Mouse (Mus musculus) inflammation-experienced regulatory T-cells, adult 6 months (primary cell): ENCODE measurements around the gene Slc25a11. TPM values are rescaled to one million over a fixed set of nuclear protein-coding genes. Genes with fewer than 3 reads are reported as not detected.

Experiments
- ATAC-seq: one replicate; pipeline ENCODE4 v1.8.0; 2017
- polyA plus RNA-seq, 3 experiments: library from polyadenylated mRNA; unstranded; fragments of 100-300 nt; shearing (Covaris generic); gene quantifications; one replicate each; pipeline ENCODE4 v1.2.1; 2017

The Slc25a11 gene
- polyA plus RNA-seq = 100 to 1,000 TPM in 2 of 3 experiments, 10 to 100 TPM in 1; 85.3 to 111 (median 111) TPM

DNA sequence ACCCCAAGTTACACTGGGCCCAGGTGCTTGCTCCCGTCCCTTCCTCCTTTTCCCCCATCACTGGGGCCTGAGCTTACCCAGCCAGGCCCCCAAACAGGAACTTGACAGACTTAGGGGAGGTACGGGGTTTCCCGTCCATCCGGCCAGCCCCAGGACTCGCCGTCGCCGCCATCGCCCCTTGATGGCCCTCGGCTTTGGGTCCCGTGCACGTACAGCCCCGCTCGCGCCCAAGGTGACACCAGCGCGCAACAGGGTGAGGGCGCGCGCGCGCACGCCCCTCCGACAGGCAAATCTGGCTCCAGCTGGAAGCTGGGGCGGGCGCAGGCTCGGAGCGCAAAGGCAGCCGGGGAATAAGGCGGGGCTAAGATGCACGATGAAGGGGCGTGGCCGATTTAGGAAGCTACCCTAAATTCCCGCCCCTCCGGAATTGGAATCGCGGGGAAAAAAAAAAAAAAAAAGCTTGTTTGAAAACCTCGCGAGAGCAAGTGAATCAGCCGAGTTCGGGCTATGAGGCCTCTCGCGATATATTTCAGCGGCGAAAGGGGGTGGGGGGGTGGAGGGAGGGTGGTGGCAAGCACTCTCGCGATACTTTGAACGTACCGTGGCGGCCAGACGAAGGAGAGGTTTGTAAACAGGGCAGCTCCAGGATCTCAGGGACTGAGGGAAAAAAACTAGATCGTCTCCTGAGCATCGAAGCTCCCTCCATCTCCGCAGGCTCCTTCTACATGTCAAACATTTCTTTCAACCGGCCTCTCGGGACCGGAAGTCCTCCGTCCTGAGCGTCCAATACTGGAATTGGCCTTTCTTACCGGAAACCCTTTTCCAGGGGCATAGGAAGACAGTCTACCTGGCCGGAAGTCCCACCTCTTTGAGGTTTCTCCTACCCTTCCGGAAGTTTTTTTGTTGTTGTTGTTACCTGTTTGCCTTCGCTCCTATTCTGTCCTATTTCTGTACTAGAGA, at the start of gene Slc25a11, which contains the start of gene Rnf167:
Gene Slc25a11 (minus strand): TSS at position 789 of the 960 bp plus-strand sequence.
Gene Rnf167 (plus strand): TSS at position 545 of the 960 bp plus-strand sequence.
- peak; percentile 77 for ATAC-seq

DNA sequence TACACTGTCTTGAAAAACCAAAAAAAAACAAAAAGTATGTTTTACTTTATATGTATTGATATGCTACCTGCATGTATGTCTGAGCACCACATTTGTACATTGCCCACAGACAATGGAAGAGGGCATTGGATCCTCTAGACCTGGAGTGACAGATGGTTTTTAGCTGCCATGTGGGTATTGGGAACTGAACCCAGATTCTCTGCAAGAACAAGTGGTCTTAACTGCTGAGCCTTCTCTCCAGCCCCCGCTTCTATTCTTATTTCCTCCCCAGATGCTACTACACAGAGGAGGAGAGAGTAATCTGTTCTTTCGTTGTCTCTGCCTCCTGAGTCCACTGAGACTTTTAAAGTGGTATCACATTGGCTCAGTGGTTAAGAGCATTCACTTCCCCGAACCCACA, 46.2 kb upstream of the Slc25a11 start:
- no peak for ATAC-seq

GRCm38 (mm10) chr11:70689578-70689977, 42.3 kb upstream of the Slc25a11 start:
- no peak for ATAC-seq

DNA sequence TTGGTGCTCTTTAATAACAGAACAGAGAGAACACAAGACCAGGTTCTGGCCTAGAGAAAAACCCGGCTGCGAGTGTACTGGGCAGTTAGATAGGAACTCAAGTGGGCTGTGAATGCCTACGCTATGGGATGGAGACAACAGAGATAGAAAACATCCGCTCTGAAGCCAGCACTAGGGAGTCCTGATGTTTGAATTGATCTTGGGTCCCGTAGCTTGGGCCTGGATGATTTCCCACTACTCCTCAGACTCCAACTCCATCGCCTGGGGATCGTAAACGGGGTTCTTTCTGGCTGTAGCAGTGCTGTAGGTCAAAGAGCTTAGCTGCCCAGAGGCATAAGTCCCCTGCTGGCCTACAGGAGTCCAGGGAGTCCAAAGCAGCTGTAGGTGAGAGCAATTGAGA, 41.1 kb upstream of the Slc25a11 start:
- ATAC-seq = no peak

DNA sequence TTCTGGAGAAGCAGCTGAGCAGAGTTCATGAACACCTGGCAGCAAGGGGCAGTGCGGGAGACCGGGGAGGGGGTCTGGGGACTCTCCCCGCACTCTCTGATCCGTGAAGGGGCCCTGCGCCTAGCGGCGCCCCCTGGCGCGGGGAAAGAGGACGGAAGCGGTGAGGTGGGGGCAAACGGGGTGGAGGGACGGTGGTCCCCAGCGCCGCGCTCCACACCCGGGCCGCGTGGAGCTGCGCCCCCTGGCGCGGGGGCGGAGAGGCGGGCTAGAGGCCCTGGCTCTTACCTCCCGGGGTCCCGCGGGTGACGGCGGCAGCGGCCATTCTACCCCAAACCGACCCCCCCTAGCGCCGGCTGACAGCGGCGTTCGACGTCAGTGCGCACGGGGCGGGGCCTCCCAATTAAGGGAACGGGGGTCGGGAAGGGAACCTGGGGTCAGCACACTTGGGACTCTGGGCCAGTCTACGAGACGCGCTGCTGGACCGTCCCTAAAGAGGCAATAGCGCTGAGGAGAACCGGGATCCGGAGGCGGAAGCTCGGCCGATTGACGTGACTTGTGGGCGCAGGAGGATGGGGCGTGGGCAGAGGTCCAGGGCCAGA, 40.4 kb upstream of the Slc25a11 start, which contains the start of gene Camta2:
Gene Camta2 (minus strand): TSS at position 505 of the 599 bp plus-strand sequence.
- ATAC-seq = peak; percentile 80

DNA sequence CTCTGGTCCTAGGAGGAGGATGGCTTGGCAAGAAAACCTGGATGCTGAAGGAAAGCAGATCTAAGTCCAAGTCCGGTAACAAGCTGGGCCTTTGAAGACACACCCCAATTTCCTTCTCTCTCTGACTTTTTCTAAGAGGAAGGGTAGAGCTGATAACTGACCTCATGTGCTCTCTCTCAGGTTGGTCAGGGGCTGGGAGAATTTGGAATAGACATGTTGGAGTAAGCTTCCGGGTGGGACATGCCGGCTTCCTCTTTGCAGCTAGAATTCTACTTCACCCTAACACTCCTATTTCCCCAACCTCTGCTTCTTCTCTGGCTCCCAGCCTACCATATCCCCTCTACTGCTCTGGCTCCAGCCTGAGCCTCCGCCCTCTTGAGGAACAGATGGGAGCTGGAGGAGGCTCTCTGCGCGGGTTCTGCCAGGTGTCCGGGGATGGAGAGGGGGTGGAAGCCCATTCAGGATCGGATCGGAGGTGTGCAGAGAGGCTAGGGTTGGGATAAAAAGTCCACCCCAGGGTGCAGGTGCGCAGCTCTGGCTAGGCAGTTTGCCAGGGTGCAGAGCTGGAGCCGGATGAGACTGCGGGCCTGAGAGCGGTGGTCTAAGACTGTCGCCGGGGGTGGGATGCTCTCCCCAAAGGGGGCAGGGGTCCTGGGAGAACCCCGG, 39.8 kb upstream of the Slc25a11 start:
- peak; percentile 12 for ATAC-seq

- ATAC-seq = no peak
Observed at GRCm38 (mm10) chr11:70683640-70684039, 36.4 kb upstream of the Slc25a11 start.

DNA sequence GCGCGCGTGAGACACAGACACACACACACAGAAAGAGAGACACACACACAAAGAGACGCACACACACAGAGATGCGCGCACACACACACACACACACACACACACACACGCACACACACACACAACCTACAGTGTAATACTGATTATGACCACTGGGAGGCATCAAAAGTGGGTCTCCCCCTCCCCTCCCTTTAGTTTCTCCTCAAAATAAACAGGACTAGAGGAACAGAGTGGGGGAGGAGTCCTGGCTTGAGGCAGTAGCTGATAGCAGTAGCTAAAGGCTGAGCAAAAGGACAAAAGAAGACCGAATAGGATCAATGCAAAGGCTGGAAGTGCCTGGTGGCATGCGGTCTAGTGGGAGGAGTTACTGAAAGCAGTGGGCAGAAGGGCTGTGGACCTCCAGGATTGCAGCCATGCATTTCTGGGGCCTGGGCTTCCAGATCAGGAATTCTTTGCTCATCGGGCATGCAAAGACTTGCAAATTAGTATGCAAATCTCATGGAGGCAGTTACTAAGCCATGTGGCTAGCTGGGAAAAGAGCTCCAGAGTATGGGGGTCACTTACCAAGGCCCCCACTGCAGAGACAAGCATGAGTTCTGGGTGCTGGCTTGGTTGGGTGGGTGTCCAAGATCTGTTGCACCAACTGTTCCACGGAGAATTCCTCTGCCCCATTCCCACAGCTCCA, 34.8 kb upstream of the Slc25a11 start:
- no peak for ATAC-seq

DNA sequence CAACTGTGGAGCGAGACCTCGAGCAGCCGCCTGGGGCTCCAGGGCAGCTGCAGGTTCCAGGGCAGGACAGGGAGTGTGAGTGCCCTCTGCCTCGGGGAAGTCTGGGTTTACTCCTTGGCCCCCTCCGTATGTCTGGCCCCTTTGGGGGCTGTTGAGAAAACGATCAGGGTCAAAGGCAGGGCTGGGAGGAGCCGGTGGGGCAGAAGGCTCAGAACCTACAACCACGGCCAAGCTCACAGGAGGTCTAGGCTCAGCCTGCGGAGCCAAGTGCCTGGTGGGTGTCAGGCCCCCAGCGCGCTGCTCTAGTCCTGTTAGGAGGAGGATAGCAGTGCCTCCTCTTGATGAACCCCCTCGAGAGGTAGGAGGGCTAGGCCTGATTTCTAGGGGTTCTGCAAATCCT, 33.9 kb upstream of the Slc25a11 start:
- no peak for ATAC-seq

DNA sequence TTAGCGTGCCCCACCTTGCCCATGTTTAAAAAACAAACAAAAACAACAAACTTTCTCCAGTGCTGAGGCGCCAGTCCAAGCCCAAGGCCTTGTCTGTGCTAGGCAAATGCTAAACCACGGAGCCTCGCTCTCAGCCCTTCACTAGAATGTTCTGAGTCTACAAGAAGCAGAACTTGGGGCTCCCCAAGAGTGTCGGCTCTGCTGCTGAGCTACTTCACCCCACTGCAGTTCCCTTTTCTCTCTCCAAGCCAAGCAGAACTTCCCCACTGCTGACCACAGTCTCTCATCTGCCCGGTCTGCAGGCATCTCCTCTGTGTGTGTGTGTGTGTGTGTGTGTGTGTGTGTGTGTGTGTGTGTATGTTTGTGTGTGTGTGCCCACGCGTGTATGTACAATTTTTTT, 32.6 kb upstream of the Slc25a11 start:
- no peak for ATAC-seq

DNA sequence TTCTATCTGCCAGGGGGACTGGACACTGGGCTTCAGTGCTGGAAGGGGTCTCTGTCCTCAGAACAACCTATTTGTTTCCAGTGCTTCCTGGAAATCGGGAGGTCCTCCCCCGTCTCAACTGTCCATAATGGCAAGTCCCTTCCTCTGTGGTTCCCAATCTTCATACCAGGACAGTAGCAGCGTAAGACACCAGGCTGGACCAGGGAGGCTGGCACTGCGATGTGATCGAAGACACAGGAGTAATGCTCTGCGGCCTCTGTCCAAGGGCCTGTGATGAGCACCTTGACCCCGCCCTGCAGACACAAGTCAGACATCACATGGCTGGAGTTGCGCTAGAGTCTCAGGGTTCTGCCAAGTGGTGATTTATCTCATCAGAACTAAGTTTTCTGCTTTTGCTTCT, 32.1 kb upstream of the Slc25a11 start:
- ATAC-seq = no peak

DNA sequence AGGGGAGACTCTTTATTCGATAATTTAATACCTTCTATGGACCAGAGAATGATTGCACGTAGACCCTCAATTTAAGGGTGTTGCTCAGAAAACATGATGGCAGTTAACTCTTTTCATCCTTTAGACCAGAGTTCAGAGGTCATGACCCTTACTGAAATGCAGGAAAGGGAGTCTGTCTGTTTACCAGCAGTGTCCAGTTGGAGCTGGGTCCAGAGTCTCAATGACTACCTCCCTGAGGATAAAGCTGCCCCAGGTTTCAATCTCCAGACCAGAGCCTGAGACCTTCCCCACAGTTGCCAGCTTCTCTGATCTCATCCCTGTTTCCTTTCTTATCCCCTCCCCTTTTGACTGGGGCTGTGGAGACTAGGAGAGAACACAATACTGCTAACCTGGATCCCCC, 31.3 kb upstream of the Slc25a11 start:
- ATAC-seq = no peak

DNA sequence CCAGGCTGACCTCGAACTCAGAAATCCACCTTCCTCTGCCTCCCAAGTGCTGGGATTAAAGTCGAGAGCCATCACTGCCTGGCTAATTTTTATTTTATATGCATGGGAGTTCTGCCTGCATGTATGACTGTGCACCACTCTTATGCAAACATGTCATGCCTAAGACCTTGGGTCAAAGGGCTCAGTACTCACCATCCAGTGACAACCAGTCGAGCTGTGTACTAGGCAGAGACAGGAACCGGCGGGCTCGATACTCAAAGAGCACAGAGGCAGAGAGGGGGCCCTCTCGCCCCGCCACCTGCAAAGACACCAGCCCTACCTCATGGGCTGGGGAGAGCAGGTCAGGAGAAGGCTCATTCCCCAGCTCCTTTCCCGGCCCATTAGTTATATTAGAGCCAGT, 30.8 kb upstream of the Slc25a11 start:
- ATAC-seq = no peak

DNA sequence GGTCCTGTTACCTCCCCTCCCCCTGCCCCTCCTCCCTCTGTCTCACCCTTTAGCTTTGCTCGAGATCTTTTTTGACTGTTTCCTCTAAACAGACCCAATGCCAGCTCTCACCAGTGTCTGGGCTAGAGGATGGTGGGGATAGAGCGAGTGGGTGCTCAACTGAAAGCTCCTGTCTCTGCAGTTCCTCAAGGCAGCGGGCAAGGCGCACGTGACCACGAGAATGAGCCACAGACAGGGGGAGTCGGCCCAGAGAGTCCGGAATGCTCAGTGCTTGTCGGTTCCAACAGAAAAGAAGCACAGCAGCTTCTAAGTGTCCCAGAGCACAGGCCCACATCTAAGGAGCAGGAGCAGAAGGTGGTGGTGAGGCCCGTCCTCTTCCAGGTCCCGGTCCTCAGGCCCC, 27.2 kb upstream of the Slc25a11 start:
- ATAC-seq = no peak

GRCm38 (mm10) chr11:70674014-70674413, 26.7 kb upstream of the Slc25a11 start:
- no peak for ATAC-seq

- ATAC-seq = no peak
Observed at GRCm38 (mm10) chr11:70671333-70672047, 24.2 kb upstream of the Slc25a11 start.

- ATAC-seq = no peak
Observed at GRCm38 (mm10) chr11:70670483-70670882, 23.2 kb upstream of the Slc25a11 start.

DNA sequence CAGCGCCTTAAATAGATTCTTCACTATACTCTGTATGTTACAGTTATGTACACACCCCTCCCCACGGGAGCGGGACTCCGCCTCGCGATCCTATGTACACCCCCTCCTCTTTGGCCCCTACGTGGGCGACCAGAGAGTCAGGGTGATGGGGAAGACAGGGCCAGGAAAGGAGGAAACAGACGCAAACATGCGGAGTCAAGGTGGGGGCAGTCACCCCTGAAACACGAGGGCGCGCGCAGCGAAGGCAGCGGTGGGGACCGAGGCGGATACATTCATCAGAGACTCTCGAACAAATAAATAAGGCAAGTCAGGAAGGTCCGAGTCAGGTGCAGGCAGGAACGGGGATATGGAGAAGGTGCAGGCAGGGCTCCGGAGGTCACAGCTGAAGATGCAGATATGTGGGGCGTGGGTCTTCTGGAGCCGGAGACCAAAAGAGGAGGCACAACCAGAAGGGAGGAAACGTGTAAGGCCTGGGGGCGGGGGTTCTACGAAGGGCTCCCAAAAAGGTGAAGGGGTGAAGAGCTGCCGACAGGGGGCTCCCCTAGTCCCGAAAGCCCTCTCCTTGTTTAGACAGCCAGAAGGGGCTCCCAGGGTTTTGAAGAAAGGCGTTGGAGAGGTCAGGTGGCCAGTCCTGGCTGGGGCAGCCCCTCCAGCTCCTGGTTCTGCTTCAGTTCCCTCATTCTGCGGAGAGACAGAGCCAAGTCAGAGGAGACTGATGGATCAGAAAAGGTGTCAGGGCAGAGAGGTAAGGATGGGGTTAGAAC, 22.5 kb upstream of the Slc25a11 start:
- peak; percentile 7 for ATAC-seq

- ATAC-seq = peak; percentile 89
Observed at GRCm38 (mm10) chr11:70668771-70669505, 21.7 kb upstream of the Slc25a11 start, which contains the start of gene Spag7. Gene Spag7 (minus strand): TSS chr11:70669416.

DNA sequence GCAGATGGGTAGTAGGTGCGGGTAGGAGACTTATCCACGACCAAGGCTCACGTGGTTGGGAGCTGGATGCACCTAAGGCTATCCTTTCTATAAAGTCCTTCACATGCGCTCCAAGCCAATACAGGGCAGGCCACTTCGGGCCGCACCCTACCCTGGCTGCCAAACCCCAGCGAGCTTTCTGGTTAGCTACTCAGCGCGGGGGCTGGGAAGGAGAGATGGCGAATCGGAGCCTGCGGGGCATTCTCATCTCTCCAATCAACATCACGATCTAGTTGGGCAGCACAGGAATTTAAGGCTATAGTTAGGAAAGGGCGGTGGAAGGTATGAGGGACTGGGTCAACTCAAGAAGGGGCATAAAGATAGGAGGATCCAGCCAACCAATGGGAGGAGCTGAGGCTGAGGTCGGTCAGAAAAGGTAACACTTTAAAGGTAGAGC, 21.1 kb upstream of the Slc25a11 start:
- peak; percentile 6 for ATAC-seq
